Mouse (Mus musculus) heart, adult 11 months (tissue): ENCODE data around the gene St5.

Experiments used
- DNase-seq: peaks from one replicate; pipeline ENCODE4 v3.0.0; 2022

St5 gene

GRCm38 (mm10) chr7:109695339-109695726 lies 8.1 kb downstream of the St5 start:
- peak; percentile 41 for DNase-seq

GRCm38 (mm10) chr7:109694576-109695338 lies 8.6 kb downstream of the St5 start:
- DNase-seq, result peak; percentile 73

DNA sequence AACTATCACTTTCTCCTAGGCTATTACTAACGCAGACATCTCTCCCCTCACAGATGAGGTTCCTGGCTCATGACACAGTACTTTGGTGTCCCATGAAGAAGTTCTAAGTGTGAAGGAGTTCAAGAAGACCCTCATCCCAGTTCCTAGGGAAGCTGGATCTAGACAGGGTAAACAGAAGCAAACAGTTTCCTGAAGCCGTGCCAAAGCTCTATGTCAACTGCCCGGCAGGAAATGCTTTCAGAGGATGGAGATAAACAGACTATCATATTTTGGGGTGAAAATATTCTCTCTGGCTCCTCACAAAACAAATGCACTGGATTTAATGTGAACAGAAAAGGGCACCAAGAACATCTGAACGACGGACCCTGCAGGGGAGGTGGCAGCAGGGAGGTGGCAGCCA lies 12.4 kb downstream of the St5 start:
- peak; percentile 92 for DNase-seq

- DNase-seq, result peak; percentile 74
These were observed 13.3 kb downstream of the St5 start for GRCm38 (mm10) chr7:109690101-109690500.

GRCm38 (mm10) chr7:109686585-109687128 lies 16.7 kb downstream of the St5 start:
- no peak for DNase-seq

GRCm38 (mm10) chr7:109680879-109681278 lies 22.5 kb downstream of the St5 start:
- DNase-seq, result peak; percentile 72

DNA sequence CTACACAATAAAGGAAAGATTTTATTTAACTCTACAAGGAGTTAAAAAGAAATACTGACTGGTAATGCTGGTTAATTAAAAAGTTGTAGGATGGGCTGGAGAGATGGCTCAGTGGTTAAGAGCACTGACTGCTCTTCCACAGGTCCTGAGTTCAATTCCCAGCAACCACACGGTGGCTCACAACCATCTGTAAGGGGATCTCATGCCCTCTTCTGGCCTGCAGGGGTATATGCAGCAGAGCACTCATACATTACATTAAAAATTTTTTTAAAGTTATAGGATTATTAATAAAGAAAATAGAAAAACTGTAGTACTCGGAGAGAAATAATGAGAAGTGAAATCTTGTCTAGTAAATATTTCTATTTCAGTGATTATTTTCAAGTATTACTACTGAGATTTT lies 23.1 kb downstream of the St5 start:
- DNase-seq, result peak; percentile 43

GRCm38 (mm10) chr7:109674944-109675628 lies 28.3 kb downstream of the St5 start:
- no peak for DNase-seq

- peak; percentile 99 for DNase-seq
These were observed 31.6 kb downstream of the St5 start for GRCm38 (mm10) chr7:109671581-109672471.

- no peak for DNase-seq
These were observed 33.8 kb downstream of the St5 start for GRCm38 (mm10) chr7:109669426-109670170.

- no peak for DNase-seq
These were observed 36.7 kb downstream of the St5 start for GRCm38 (mm10) chr7:109666664-109667063.

- no peak for DNase-seq
These were observed 40.8 kb downstream of the St5 start for GRCm38 (mm10) chr7:109662626-109663025.

GRCm38 (mm10) chr7:109659278-109659677 lies 44.1 kb downstream of the St5 start:
- no peak for DNase-seq

DNA sequence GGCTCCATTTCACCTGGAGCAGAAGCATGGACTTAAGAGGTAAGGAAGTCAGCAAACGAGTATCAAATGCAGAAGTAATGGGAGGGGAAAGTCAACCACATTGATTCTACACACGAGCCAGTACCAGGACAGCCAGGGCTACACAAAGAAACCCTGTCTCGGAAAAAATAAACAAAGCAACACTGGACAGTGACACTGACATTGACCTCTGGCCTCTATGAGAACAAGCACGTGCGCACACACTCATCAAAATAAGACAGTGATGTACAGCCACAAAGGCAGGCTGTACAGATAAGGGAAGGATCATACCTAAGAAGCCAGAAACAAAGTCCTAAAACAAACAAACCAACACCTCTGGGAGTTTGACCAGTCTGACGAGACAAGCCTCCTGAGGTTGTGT lies 45.5 kb downstream of the St5 start:
- DNase-seq, result peak; percentile 61

DNA sequence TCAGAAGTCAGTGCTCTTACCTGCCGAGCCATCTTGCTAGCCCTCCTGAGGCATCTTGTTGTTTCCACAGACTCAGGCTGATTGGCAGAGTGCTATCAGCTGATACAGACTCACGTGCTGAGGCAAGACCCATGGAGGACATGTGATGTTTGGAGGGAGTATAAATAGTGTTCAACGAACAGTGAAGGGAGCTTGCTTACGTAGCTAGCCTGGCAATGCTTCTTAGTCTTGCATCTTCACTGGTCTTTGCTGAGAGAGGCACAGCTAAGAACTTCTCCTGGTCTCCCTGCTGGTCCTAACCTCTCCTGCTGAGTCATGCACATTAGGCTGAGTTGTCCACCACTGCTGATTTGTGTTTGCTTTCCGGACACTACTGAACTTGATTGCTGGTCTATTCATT lies 48.5 kb downstream of the St5 start:
- DNase-seq, result peak; percentile 78

GRCm38 (mm10) chr7:109648812-109649594 lies 54.4 kb downstream of the St5 start:
- DNase-seq, result peak; percentile 92

DNA sequence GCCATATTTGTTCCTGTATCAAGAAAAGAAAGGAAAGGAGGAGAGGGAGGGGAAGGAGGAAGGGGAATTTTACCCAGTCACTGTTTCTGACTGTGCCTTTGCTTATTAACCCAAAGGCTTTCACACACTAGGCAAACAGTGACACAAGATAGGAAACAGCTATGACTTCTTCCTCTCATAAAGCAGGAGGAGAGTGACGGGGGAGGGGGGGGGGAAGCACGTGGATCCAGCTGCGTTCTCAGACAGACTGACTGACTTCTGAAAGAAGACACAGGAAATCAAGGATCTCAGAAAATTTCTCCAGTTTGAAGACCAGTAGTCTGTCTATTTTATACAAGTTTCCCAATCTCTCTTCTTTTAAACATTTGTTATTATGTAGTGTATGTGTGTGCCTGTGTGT lies 56.8 kb downstream of the St5 start:
- DNase-seq, result peak; percentile 62

GRCm38 (mm10) chr7:109643305-109643994 lies 60.0 kb downstream of the St5 start:
- DNase-seq, result peak; percentile 82

GRCm38 (mm10) chr7:109641963-109642362 lies 61.4 kb downstream of the St5 start:
- peak; percentile 41 for DNase-seq

GRCm38 (mm10) chr7:109641102-109641501 lies 62.3 kb downstream of the St5 start:
- peak; percentile 79 for DNase-seq

DNA sequence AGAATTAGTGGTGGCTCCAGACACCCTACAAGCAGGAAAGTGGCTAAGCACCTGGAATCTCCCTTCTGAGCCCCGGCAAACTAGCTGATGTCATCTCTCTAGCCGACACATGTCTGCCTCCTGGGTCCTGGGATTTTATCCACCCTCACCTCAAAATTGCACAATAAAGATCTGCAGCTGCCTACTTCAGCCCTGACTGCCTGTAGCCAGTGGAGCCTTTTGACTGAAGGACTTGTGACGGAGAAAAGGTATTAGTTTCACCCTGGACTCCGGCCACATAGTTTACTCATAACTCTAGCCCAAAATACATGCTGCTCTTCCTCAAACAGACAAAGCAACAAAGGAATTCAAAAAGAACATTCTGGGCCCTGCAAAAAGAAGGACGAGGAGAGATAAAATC lies 66.0 kb downstream of the St5 start:
- DNase-seq, result peak; percentile 89
